Mouse (Mus musculus) intestine, embryonic 14.5 days (tissue): ENCODE results near the gene Snapc4. TPM values are rescaled to one million over a fixed set of nuclear protein-coding genes. Genes with fewer than 3 reads are reported as not detected.

Experiments used
- ATAC-seq: fragments of 200-750 bp; cut with Nextera tagmentation; replicated peaks from 2 replicates; pipeline ENCODE4 v1.8.0; 2017; ENCODE audit warnings: low read depth, moderate number of reproducible peaks, moderate TSS enrichment, moderate library complexity; ENCODE audit not compliant: low FRiP score, low TSS enrichment
- DNase-seq: peaks from one replicate; pipeline ENCODE4 v3.0.0-alpha.2; 2018; ENCODE audit warnings: low spot score
- H3K27ac ChIP-seq: fragments of 300-500 bp; sonication (generic); 2 replicates; pipeline ENCODE4 v1.5.1; 2014; ENCODE audit warnings: low read depth, mild to moderate bottlenecking, control low read depth
- H3K27me3 ChIP-seq: fragments of 300-500 bp; sonication (generic); replicated peaks from 2 replicates; pipeline ENCODE4 v1.6.1; 2014; ENCODE audit warnings: low read length, control low read depth; ENCODE audit not compliant: control insufficient read depth, insufficient read depth
- H3K36me3 ChIP-seq: fragments of 300-500 bp; sonication (generic); 2 replicates; pipeline ENCODE4 v1.6.1; 2014; ENCODE audit warnings: low read length, control low read depth; ENCODE audit not compliant: control insufficient read depth, insufficient read depth
- H3K4me1 ChIP-seq: fragments of 300-500 bp; sonication (generic); replicated peaks from 2 replicates; pipeline ENCODE4 v1.6.1; 2014; ENCODE audit warnings: low read length, control low read depth, mixed read lengths; ENCODE audit not compliant: control insufficient read depth, insufficient read depth
- H3K4me2 ChIP-seq: fragments of 300-500 bp; sonication (generic); 2 replicates; pipeline ENCODE4 v1.6.1; 2014; ENCODE audit warnings: low read length
- H3K4me3 ChIP-seq: fragments of 300-500 bp; sonication (generic); 2 replicates; pipeline ENCODE4 v1.5.1; 2014; ENCODE audit warnings: low read depth, low read length, control low read depth, mixed read lengths
- H3K9ac ChIP-seq: fragments of 300-500 bp; sonication (generic); 2 replicates; pipeline ENCODE4 v1.6.1; 2014; ENCODE audit warnings: mild to moderate bottlenecking, low read length
- H3K9me3 ChIP-seq: fragments of 300-500 bp; sonication (generic); 2 replicates; pipeline ENCODE4 v1.6.1; 2016; ENCODE audit warnings: low read length, control low read depth; ENCODE audit not compliant: control insufficient read depth
- WGBS: fragments of 180-500 bp; shearing (Covaris S2); extraction: QIAGEN DNeasy Blood & Tissue Kit; methylation state at CpG from one replicate; pipeline ENCODE4 v1.1.7; 2014; 5-methylcytosine and 5-hydroxymethylcytosine counted together
- polyA plus RNA-seq: library from polyadenylated mRNA; unstranded; fragments of >200 nt; fragmentation: Nextera tagmentation; extraction: Ambion mirVana; gene quantifications from 2 replicates; pipeline ENCODE4 v1.2.1, GENCODE M21; 2014

Gene Snapc4
- polyA plus RNA-seq, 1 experiment from 2014 or later: 31.1 TPM

GRCm38 (mm10) chr2:26409362-26409761, 28.9 kb upstream of the Snapc4 start:
- Histone ChIP-seq H3K27ac (no peak overlapping the region), H3K4me3 (peak overlapping the region; percentile 80), H3K4me1 (peaks cover 23% of the 10 kb centered on the region), H3K9ac (no peak overlapping the region), H3K27me3 (no peaks in the 10 kb centered on the region), H3K9me3 (no peaks in the 10 kb centered on the region), H3K36me3 (peaks cover 43% of the 10 kb centered on the region), H3K4me2 (no peak overlapping the region)
- WGBS: 61% methylated on average over 3 of the region's 3 CpGs
- ATAC-seq (peak; percentile 16; the same call in 1 of the 2 replicates), DNase-seq (no peak)

- Histone ChIP-seq H3K27me3 (no peaks in the 10 kb centered on the region), H3K27ac (peak within 1 kb of the TSS; percentile 62; the same call in 1 of the 2 replicates), H3K4me2 (peak within 1 kb of the TSS; percentile 99), H3K36me3 (peaks cover 37% of the 10 kb centered on the region), H3K9ac (peak within 1 kb of the TSS; percentile 87), H3K9me3 (no peaks in the 10 kb centered on the region), H3K4me1 (peaks cover 23% of the 10 kb centered on the region), H3K4me3 (peak within 1 kb of the TSS; percentile 80)
- ATAC-seq (peak; percentile 92), DNase-seq (peak; percentile 100)
- under 1% methylated on average over 57 of the region's 57 CpGs for WGBS
These were observed 28.3 kb upstream of the Snapc4 start, which contains the start of gene Inpp5e for GRCm38 (mm10) chr2:26408515-26409356. TSS of gene Inpp5e (minus strand) at chr2:26409203.

GRCm38 (mm10) chr2:26403306-26403705, 22.9 kb upstream of the Snapc4 start:
- Histone ChIP-seq H3K27ac (no peak overlapping the region), H3K36me3 (peaks cover 38% of the 10 kb centered on the region), H3K9ac (no peak overlapping the region), H3K9me3 (no peaks in the 10 kb centered on the region), H3K4me1 (peaks cover 20% of the 10 kb centered on the region), H3K4me2 (no peak overlapping the region), H3K27me3 (no peaks in the 10 kb centered on the region), H3K4me3 (no peak overlapping the region)
- WGBS: 69% methylated on average over 8 of the region's 8 CpGs
- no peak for ATAC-seq
- no peak for DNase-seq

GRCm38 (mm10) chr2:26402265-26402664, 21.8 kb upstream of the Snapc4 start:
- ATAC-seq (no peak), DNase-seq (no peak)
- Histone ChIP-seq H3K4me2 (no peak overlapping the region), H3K27me3 (no peaks in the 10 kb centered on the region), H3K9ac (no peak overlapping the region), H3K27ac (no peak overlapping the region), H3K4me3 (no peak overlapping the region), H3K4me1 (peaks cover 10% of the 10 kb centered on the region), H3K36me3 (peaks cover 47% of the 10 kb centered on the region), H3K9me3 (no peaks in the 10 kb centered on the region)
- 83% methylated on average over 1 of the region's 1 CpGs for WGBS

GRCm38 (mm10) chr2:26401023-26401422, 20.6 kb upstream of the Snapc4 start:
- H3K4me3 ChIP-seq: no peak overlapping the region
- H3K4me1 ChIP-seq: no peaks in the 10 kb centered on the region
- no peak overlapping the region for H3K4me2 ChIP-seq
- H3K27me3 ChIP-seq: no peaks in the 10 kb centered on the region
- DNase-seq: no peak
- H3K9ac ChIP-seq: no peak overlapping the region
- no peaks in the 10 kb centered on the region for H3K9me3 ChIP-seq
- ATAC-seq: no peak
- H3K27ac ChIP-seq: no peak overlapping the region
- H3K36me3 ChIP-seq: peaks cover 59% of the 10 kb centered on the region
- 87% methylated on average over 4 of the region's 4 CpGs for WGBS

- no peaks in the 10 kb centered on the region for H3K4me1 ChIP-seq
- no peak overlapping the region for H3K27ac ChIP-seq
- no peaks in the 10 kb centered on the region for H3K27me3 ChIP-seq
- no peaks in the 10 kb centered on the region for H3K9me3 ChIP-seq
- H3K36me3 ChIP-seq: peaks cover 66% of the 10 kb centered on the region
- no peak overlapping the region for H3K4me3 ChIP-seq
- WGBS: 90% methylated on average over 5 of the region's 5 CpGs
- H3K4me2 ChIP-seq: no peak overlapping the region
- ATAC-seq: no peak
- no peak overlapping the region for H3K9ac ChIP-seq
- no peak for DNase-seq
These were observed 19.8 kb upstream of the Snapc4 start for GRCm38 (mm10) chr2:26400296-26400695.

- no peak for ATAC-seq
- Histone ChIP-seq H3K36me3 (peaks cover 73% of the 10 kb centered on the region), H3K4me2 (no peak overlapping the region), H3K4me1 (no peaks in the 10 kb centered on the region), H3K9ac (no peak overlapping the region), H3K27ac (no peak overlapping the region), H3K9me3 (no peaks in the 10 kb centered on the region), H3K27me3 (no peaks in the 10 kb centered on the region), H3K4me3 (no peak overlapping the region)
- 79% methylated on average over 5 of the region's 5 CpGs for WGBS
- DNase-seq: no peak
These were observed 19.2 kb upstream of the Snapc4 start for GRCm38 (mm10) chr2:26399647-26400046.

GRCm38 (mm10) chr2:26398978-26399377, 18.5 kb upstream of the Snapc4 start:
- H3K36me3 ChIP-seq: peaks cover 80% of the 10 kb centered on the region
- no peak for ATAC-seq
- WGBS: 89% methylated on average over 8 of the region's 8 CpGs

GRCm38 (mm10) chr2:26391617-26392016, 11.2 kb upstream of the Snapc4 start:
- H3K4me1 ChIP-seq: peaks cover 11% of the 10 kb centered on the region
- H3K27ac ChIP-seq: no peak overlapping the region
- no peak overlapping the region for H3K4me3 ChIP-seq
- peaks cover 71% of the 10 kb centered on the region for H3K36me3 ChIP-seq
- DNase-seq (no peak), ATAC-seq (no peak)
- WGBS: 91% methylated on average over 6 of the region's 6 CpGs
- H3K9me3 ChIP-seq: no peaks in the 10 kb centered on the region
- no peak overlapping the region for H3K4me2 ChIP-seq
- H3K27me3 ChIP-seq: no peaks in the 10 kb centered on the region
- no peak overlapping the region for H3K9ac ChIP-seq

More at GRCm38 (mm10) chr2:26398978-26399377, 18.5 kb upstream of the Snapc4 start:
- no peak for DNase-seq
- H3K27me3 ChIP-seq: no peaks in the 10 kb centered on the region
- H3K4me1 ChIP-seq: no peaks in the 10 kb centered on the region
- no peak overlapping the region for H3K27ac ChIP-seq
- no peaks in the 10 kb centered on the region for H3K9me3 ChIP-seq
- no peak overlapping the region for H3K4me3 ChIP-seq
- H3K4me2 ChIP-seq: no peak overlapping the region
- H3K9ac ChIP-seq: no peak overlapping the region
